Mouse (Mus musculus): Measurements from ENCODE around the gene S100a11. TPM values are rescaled to one million over a fixed set of nuclear protein-coding genes. Genes with fewer than 3 reads are reported as not detected.
A peak's percentile ranks its signal among the peaks of the same experiment; 100 is the strongest.
"Not testable (repeated sequence)": the region's sequence is repeated elsewhere in the genome, so short reads cannot be mapped to it uniquely, and the experiment has no call there.

The S100a11 gene
- 1,747 and 1,792 TPM in 2 replicates for total RNA-seq (2015)
- total RNA-seq (2017), result 99.3 and 111 TPM in 2 replicates

- peak; percentile 76 for ATAC-seq (replicated peaks; ENCODE audit: poor library complexity)
Measured at GRCm38 (mm10) chr3:93520330-93521193, at the start of gene S100a11. S100a11 (plus strand) TSS chr3:93520488.

- ATAC-seq (replicated peaks; ENCODE audit: poor library complexity), result no peak
Measured at GRCm38 (mm10) chr3:93480053-93480452, 40.2 kb upstream of the S100a11 start.

- no peak for ATAC-seq (replicated peaks; ENCODE audit: poor library complexity)
Measured at GRCm38 (mm10) chr3:93481982-93482616, 38.2 kb upstream of the S100a11 start.

- no peak for ATAC-seq (replicated peaks; ENCODE audit: poor library complexity)
Measured at GRCm38 (mm10) chr3:93485611-93486010, 34.7 kb upstream of the S100a11 start.

GRCm38 (mm10) chr3:93488541-93488940, 31.7 kb upstream of the S100a11 start:
- no peak for ATAC-seq (replicated peaks; ENCODE audit: poor library complexity)

GRCm38 (mm10) chr3:93492176-93492575, 28.1 kb upstream of the S100a11 start:
- no peak for ATAC-seq (replicated peaks; ENCODE audit: poor library complexity)

GRCm38 (mm10) chr3:93493992-93494391, 26.3 kb upstream of the S100a11 start:
- ATAC-seq (replicated peaks; ENCODE audit: poor library complexity), result peak; percentile 99

GRCm38 (mm10) chr3:93494774-93495173, 25.5 kb upstream of the S100a11 start:
- not testable (repeated sequence) for ATAC-seq (replicated peaks; ENCODE audit: poor library complexity)

- ATAC-seq (replicated peaks; ENCODE audit: poor library complexity), result no peak
Measured at GRCm38 (mm10) chr3:93497131-93497530, 23.2 kb upstream of the S100a11 start.

GRCm38 (mm10) chr3:93499129-93499528, 21.2 kb upstream of the S100a11 start:
- no peak for ATAC-seq (replicated peaks; ENCODE audit: poor library complexity)

- no peak for ATAC-seq (replicated peaks; ENCODE audit: poor library complexity)
Measured at GRCm38 (mm10) chr3:93504536-93505189, 15.6 kb upstream of the S100a11 start.

GRCm38 (mm10) chr3:93505960-93506863, 14.1 kb upstream of the S100a11 start:
- ATAC-seq (replicated peaks; ENCODE audit: poor library complexity), result peak; percentile 96

GRCm38 (mm10) chr3:93506881-93507325, 13.4 kb upstream of the S100a11 start:
- ATAC-seq (replicated peaks; ENCODE audit: poor library complexity), result no peak

GRCm38 (mm10) chr3:93509301-93509700, 11.0 kb upstream of the S100a11 start:
- no peak for ATAC-seq (replicated peaks; ENCODE audit: poor library complexity)

GRCm38 (mm10) chr3:93511036-93511435, 9.3 kb upstream of the S100a11 start:
- peak; percentile 58 for ATAC-seq (replicated peaks; ENCODE audit: poor library complexity)

- ATAC-seq (replicated peaks; ENCODE audit: poor library complexity), result peak; percentile 54
Measured at GRCm38 (mm10) chr3:93511801-93512200, 8.5 kb upstream of the S100a11 start.

GRCm38 (mm10) chr3:93512386-93513101, 7.7 kb upstream of the S100a11 start:
- peak; percentile 78 for ATAC-seq (replicated peaks; ENCODE audit: poor library complexity)

GRCm38 (mm10) chr3:93514628-93515027, 5.7 kb upstream of the S100a11 start:
- no peak for ATAC-seq (replicated peaks; ENCODE audit: poor library complexity)

GRCm38 (mm10) chr3:93517343-93517742, 2.9 kb upstream of the S100a11 start:
- ATAC-seq (replicated peaks; ENCODE audit: poor library complexity), result no peak

GRCm38 (mm10) chr3:93519856-93520329, 395 bp upstream of the S100a11 start:
- no peak for ATAC-seq (replicated peaks; ENCODE audit: poor library complexity)
